Mouse (Mus musculus): Measurements from ENCODE around the gene Eloa. TPM values are rescaled to one million over a fixed set of nuclear protein-coding genes. Genes with fewer than 3 reads are reported as not detected.
"Not testable (repeated sequence)": the region's sequence is repeated elsewhere in the genome, so short reads cannot be mapped to it uniquely, and the experiment has no call there.

The Eloa gene
- total RNA-seq, 2 experiments from 2014 or later = 55.2 to 56.8 TPM

DNA sequence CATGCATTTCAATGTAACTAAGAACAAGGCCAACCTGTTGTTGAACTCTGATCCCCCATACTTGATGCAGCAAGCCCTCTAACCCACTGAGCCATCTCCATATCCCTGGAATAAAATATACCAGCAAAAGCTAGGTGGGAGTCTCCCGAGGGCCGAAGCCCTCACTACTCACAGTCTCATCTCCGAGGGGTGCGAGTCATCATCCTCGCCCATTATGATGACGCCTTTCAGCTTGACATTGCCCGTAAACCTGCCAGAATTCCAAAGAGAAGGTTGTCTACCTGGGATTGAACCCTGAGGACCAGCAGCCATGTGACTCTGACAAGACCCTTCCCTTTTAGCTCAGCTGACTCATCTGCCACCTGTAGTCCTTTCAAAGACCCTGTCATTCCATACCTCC, 35.8 kb downstream of the Eloa start:
- ATAC-seq (replicated peaks; ENCODE audit: poor library complexity) = no peak

DNA sequence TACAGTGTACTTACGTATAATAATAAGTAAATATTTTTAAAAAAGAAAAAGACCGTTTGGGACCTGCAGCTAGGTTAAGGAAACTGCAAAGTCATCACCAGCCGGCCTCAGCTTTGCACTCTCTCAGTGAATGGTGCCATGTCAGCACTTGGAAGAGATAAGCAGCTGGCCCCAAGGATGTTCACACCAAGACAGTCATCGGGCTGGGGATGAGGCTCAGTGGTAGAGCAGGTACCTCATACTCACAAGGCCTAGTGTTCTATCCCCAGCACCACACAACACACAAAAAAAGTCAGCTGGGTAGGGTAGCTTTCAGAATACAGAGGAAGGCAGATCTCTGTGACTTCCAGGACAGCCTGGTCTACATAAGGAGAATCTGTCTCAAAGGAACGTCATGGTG, 36.4 kb downstream of the Eloa start:
- ATAC-seq (replicated peaks; ENCODE audit: poor library complexity) = peak; percentile 77

DNA sequence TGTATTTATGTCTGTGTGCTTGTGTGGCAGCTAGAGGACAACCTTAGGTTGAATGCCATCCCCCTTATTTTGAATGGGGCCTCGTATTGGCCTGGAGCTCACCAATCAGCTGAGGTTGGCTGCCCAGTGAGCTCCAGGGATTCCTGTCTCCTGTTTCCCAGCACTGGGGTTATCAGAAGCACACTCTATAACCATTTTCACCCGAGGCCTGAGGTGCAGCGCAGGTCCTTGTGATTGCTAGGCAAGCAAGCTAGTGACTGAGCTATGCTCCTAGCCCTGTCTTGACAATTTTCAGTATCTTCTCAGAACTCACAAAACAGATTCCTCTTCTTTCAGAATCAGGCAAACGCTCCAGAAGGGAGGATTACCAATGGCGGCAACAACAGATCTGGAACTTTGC, 37.0 kb downstream of the Eloa start:
- no peak for ATAC-seq (replicated peaks; ENCODE audit: poor library complexity)

DNA sequence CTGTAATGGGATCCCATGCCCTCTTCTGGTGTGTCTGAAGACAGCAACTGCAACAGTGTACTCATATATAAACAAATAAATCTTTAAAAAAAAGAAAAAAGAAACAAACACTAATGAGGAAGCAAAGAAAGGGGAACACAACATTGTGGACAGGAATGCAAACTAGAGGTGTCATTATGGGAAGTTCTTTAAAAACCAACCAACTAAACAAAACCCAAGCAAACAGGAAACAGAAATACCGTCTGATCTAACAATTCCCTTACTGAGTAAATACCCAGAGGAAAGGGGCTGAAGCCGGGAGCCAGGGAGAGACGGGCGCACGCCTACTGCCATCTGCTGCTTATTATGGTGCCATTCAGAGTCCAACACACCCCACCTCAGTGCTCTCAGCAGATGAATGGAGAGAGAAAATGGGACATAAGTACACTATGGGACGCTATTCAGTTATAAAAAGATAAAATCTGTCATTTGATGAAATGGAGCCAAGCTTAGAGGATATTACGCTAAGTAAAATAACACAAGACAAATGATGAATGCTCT, 40.0 kb downstream of the Eloa start:
- no peak for ATAC-seq (replicated peaks; ENCODE audit: poor library complexity)

DNA sequence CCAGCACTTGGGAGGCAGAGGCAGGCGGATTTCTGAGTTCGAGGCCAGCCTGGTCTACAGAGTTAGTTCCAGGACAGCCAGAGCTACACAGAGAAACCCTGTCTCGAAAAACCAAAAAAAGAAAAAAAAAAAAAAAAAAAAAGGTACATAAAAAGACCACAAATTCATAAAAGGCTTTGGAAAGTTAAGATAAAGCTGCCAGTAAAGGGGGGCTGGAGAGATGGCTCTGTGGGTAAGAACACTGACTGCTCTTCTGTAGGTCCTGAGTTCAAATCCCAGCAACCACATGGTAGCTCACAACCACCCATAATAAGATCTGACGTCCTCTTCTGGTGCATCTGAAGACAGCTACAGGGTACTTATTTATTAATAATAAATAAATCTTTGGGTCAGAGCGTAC, 41.3 kb downstream of the Eloa start:
- ATAC-seq (replicated peaks; ENCODE audit: poor library complexity) = not testable (repeated sequence)

DNA sequence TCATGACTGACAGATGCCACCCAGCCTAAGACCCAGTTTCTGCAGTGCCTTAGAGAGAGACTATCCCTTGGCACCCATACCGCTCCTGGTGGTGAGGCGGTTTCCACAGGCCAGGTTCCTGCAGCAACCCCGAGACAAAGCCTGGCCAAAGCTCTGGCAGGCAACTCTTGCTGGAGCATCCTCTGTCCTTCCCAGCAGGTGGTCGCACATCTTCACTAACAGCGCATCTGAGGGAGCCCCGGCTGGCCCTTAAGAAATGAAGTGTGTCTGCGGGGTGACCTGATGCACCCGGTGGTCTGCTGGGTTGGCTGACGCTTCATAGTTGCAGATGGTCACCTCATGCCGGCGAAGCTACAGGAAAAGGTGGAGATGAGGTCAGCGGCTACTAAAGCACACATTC, 45.4 kb downstream of the Eloa start:
- no peak for ATAC-seq (replicated peaks; ENCODE audit: poor library complexity)

DNA sequence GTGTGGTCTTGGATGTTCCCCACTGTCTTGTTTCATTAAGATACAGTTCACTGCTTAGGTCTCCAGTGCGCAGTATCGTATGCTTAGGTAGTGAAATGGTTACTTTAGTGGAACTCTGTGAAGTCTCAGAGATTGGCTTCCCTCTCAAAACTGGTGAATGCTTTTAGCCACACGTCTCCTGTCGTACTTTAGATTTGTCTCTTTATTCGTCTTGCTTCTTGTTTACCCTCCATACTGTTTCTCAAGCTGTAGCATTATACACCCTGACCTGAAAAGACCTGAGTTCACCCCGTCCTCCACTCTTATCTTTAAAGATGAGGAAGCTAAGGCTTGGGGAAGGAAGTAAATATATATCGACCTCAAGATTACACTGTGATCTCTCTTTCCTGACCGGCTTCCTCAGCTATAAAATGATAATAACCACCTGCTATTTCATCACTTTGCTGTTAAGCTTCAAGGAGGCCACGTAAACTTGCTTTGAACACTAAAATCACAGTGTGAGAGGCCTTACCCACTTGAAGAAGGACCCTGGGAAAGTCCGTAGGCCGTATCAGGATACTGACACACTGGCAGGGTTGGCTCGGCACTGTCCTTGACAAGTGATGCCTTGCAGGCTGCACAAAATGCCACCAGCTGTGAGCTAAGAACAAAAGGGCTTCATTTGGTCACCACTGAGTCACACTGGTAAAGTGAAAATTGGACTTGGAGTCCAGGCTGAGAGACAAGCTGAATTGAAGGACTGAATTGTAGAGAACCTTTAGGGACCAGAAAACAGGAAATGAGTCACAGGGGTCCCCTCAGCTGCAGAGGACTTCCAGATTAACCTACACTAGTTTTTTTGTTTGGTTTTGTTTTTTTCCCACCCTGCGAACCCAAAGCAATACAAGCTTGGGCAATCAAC, 48.4 kb downstream of the Eloa start:
- no peak for ATAC-seq (replicated peaks; ENCODE audit: poor library complexity)

DNA sequence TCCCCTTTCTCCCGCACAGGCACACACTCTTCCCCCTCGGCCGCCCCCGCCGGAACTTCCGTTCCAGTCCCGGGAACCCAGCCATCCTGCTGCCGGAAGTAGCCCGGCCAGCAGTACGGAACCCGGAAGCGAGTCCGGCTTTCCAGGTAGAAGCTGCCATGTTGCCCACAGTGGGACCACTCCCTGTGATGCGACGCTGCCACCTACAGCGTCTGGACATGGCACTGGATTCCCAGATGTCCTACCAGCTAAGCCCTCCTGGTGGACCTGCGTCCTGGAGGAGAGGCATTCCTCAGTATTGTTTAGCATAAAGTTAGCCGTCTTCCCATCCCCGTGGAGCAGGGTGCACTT, 49.0 kb downstream of the Eloa start, which contains the start of gene Lypla2:
TSS of gene Lypla2 (minus strand) at position 71 of the 351 bp plus-strand sequence.
- ATAC-seq (replicated peaks; ENCODE audit: poor library complexity) = peak; percentile 81

DNA sequence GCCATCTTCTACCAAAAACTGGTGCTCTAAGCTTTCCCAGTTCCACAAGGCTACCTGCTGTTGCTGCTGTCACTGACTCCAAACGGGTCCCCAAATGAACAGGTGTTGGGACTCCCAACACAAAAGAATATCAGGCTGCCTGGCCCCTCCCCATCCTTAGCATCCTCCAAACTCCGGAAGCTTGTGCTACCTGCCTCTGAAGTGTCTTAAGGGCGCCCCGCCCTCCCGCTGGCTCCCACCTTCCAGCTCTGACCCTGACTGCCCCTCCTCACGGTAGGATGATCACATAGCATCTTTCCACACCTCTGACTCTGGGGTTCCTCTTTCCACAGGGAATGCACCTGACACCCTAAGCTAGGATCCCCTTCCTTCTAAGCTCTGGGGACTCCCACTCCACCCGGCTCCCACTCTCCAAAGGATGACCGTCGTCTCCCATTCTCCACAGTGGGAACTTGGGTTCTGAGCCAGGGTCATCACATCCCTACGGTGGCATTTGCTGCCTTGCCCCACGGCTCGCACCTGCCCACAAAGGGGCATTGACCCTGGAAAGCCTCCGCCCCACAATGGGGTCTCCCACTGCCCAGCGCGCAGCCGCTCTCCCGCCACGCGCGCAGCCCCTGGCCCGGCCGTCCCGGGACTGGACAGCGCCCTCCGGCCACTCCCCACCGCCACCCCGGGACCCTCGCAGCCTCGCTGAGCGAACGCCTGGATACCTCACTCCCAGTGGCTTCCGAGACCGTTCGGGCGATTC, 49.6 kb downstream of the Eloa start:
- ATAC-seq (replicated peaks; ENCODE audit: poor library complexity) = peak; percentile 57

DNA sequence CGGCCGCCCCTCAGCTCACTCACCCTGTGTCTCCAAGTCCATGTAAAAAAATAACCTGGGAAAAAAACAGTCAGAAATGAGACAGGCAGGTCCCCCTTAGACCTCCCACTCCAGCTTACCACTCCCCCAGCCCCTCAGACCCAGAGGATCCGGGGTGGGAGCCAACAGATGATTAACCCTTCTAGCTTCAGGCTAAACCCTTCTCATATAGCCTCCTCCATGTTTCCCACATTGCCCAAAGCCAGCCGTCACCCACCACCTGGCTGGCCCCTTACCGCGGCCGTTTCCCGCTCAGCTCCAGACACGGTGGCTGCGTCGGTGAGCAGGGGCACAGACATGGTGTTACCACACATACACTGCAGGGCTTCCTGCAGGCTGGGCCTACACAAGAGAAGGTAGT, 51.0 kb downstream of the Eloa start:
- ATAC-seq (replicated peaks; ENCODE audit: poor library complexity) = no peak

DNA sequence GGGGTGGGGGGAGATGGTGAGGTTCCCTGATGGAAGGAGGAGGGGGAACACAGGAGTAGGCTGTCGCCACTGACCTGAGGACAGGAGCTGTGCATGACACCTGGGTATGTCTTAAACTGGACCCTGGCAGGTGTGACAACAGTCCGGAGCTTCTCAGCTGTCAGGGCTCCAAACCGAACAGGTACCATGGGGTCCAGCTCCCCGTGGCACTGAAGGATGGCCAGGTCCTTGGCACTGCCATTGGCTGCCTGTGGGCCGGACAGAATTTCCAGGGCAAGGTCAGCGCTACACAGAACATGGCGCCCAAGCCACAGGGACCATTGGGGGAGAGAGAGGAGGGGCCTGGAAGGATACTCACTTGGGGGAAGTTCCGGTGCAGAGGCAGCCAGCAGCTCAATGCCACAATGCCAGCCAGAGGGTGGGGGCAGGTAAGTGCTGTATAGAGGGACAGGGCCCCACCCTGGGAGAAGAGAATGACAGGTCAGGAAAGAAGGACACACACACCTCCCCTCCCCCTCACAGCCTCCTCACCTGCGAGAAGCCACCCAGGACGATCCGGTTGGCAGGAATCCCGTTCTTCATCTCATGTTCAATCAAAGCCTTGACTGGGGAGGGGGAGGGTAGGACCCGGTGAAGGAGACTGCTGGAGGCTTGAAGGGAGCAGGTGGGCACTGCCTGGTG, 52.4 kb downstream of the Eloa start:
- ATAC-seq (replicated peaks; ENCODE audit: poor library complexity) = no peak

DNA sequence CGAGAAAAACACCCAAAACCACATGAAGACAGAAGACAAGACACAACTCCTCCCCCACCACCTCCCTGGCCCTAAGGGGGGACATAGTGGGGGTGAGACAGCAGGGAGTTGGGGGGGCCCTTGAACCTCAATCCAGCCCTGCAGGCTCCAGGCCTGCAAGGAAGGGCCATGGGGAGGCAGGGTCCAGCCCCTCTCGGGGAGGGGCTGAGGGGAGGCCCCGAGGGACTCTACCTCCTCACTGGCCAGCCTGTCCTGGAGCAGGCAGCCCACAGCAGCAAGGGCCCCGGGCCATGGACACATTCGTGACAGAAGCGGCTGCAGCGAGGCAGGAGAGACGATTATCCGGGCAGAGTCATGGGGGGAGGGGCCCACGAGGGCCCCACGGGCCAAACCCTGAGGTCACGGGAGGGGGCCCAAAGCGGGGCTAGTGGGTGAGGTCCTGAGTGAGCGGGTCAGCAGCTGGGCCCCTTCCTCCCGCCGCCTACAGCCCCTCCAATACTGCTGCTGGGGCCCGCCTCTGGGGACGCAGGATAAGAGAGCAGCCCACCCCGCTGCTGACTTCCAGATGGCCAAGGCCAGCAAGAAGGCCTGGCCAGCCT, 53.2 kb downstream of the Eloa start:
- no peak for ATAC-seq (replicated peaks; ENCODE audit: poor library complexity)

DNA sequence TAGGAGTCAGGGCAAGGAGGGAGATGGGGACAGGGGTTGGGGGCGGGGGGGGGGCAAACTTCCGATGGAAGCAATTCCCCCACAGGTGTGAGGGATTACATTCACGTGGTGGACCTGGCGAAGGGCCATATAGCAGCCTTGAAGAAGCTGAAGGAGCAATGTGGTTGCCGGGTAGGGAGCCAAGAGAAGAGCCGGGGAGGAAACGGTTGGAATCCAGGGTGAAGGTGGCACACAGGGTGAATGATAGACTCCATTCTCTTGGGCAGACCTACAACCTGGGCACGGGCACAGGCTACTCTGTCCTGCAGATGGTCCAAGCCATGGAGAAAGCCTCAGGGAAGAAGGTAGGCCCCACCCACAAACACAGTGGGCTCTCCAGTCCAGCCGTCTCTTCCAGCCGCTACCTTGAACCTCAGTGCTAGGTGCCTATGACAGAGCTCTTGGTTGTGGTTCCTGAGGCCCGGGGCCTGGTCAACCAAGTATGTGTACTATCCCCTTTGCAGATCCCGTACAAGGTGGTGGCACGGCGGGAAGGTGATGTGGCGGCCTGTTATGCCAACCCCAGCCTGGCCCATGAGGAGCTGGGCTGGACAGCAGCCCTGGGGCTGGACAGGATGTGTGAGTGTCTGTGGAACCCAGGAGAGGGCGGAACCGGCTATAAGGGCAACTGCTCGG, 54.3 kb downstream of the Eloa start:
- ATAC-seq (replicated peaks; ENCODE audit: poor library complexity) = no peak

DNA sequence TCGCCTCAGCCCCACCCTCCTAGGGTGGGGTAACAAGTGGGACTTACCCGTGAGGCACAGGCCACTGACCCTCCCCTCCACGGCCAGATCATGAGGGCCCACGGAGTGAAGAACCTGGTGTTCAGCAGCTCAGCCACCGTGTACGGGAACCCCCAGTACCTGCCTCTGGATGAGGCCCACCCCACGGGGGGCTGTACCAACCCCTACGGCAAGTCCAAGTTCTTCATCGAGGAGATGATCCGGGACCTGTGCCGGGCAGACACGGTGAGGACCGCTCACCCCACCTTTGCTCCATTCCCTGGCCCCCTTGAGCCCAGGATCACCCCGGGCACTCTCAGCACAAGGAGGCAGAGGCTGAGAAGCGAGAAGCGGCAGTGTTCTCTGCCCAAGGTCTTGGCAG, 55.3 kb downstream of the Eloa start:
- no peak for ATAC-seq (replicated peaks; ENCODE audit: poor library complexity)

DNA sequence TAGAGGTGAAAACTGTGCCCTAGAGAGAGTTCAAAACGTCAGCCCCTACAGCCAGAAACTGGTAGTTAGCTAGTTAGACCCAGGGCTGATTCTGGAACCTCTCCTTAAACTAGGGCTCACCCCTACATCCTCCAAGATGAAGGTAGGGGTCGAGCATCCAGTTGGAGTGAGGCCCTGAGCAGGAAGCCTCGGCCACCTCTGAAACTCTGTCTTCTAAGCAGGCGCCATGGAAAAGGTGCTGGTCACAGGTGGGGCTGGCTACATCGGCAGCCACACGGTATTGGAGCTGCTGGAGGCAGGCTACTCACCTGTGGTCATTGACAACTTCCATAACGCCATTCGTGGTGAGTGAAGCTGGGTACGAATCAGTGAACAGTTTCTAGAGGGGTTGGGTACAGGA, 56.5 kb downstream of the Eloa start:
- no peak for ATAC-seq (replicated peaks; ENCODE audit: poor library complexity)

DNA sequence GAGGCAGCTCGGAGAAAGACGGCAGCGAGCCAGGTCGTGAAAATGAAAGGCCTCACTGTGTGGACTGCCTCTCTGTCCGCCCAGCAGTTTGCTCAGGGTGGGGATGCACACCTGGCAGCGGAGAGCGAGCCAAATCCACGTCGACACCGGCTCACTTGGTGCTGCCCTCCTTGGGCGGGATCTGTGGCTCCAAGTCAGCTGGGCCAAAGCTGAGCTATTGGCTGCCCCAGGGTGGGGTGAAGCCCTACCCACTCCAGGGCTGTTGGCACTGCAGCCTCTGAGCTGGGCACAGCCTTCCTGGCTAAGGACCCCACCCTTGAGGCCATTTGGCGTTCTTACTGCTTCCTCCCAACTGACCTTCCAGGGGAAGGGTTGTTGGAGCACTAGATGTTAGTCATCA, 57.1 kb downstream of the Eloa start:
- ATAC-seq (replicated peaks; ENCODE audit: poor library complexity) = peak; percentile 53

DNA sequence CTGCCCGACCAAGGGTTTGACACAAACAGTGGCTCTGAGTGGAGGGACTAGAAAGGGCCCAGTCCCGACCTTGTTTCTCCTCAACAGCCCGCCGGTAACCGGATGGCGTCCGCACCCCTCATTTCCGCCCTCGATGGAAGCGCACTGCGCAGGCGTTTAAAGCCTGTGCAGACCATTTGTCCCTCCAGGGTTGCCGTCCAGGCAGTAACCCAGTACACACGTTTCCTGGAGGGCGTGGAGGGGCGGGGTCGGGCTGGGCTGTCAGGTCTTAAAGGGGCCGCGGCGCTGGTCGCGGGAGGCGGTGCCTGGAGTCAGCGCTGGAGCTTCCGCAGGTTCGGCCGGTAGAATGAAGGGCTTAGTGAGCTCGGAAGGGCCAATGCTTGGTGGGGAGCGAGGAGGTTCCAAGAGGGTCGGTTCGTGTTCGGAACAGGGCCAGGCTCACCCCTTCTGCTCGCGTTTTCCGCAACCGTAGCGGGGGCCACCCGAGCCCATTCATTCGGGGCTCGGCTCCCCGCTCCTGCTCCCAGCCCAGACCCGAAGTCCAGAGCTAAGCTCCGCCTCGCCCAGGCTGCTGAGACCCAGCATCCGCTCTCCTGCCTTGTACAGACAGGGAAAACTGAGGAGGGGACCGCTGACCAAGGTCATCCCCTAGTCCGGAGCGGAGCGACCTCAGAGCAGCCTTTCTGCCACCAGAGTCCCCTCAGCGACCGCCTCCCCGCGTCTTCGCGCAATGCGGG, 57.9 kb downstream of the Eloa start, which contains the start of gene Gale:
TSS of gene Gale (plus strand) at position 271 of the 737 bp plus-strand sequence.
- ATAC-seq (replicated peaks; ENCODE audit: poor library complexity) = peak; percentile 85

DNA sequence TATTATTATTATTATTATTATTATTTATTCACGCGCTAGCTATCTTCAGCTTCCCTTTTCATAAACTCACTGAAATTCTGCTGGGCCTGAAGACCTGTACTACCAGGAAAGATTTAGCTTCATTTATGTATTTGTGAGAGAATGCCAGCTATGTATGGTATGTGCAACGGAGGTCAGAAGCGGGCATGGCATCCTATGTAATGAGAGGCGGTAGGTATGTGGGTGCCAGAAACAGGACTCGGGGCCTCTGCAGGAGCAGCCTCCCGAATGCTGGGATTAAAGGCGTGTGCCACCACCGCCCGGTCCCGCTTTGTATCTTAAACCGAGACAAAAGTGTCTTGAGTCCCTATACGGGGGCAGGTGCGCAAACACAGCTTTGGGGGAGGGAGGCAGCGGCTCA, 58.6 kb downstream of the Eloa start:
- no peak for ATAC-seq (replicated peaks; ENCODE audit: poor library complexity)

DNA sequence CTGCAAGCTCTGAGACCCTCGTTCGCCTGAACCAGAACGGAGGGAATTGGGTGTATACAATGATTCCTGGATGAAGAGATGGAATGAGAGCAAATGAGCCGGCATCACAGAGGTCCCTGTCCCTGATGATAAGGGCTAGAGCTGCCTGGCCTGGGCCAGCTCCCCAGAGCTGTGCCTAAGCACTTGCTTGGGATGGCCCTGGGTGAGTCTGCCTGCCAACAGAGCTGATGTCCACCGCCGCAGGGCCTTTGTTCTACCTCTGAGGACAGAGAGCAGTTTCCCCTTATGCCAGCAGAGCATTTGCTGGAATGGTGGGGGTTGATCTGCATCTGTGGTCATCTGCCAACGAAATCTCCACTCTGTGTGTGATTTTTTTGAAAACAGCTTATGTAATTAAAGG, 59.4 kb downstream of the Eloa start:
- ATAC-seq (replicated peaks; ENCODE audit: poor library complexity) = no peak

DNA sequence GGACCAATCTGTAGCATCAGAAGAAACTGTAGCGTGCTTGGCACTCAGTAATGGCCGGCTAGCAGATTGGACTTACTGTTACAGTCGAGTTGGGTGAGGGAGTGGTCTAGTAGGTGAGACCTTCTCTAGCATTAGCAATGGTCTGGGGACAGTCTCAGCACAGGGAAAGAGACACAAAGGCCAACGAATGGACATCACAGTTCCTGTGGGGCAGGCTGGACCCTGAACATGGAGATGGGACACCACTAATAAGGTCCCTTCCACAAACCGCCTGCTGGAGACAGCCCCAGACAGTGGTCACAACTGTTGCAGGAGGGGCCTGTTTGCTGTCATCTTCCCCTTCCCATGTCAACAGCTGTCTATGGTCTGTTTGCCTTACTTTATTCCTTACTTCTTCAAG, 59.9 kb downstream of the Eloa start:
- ATAC-seq (replicated peaks; ENCODE audit: poor library complexity) = no peak
